Mouse (Mus musculus) frontal cortex, postnatal 10 days (tissue): ENCODE measurements around the gene Rabl2.

ENCODE experiments used
- DNase-seq, 2 experiments: peaks; one replicate each; pipeline ENCODE4 v3.0.0; 2022; ENCODE audit warnings: low spot score in 2 of 2, mixed read lengths in 1 of 2

The Rabl2 gene

GRCm38 (mm10) chr15:89551733-89552132, 40.0 kb downstream of the Rabl2 start:
- no peak for DNase-seq

- no peak for DNase-seq
Observed at GRCm38 (mm10) chr15:89550506-89550905, 41.2 kb downstream of the Rabl2 start.

GRCm38 (mm10) chr15:89548837-89549236, 42.9 kb downstream of the Rabl2 start:
- peak; percentile 66 to 69 for DNase-seq

- DNase-seq, result no peak
Observed at GRCm38 (mm10) chr15:89547824-89548601, 43.7 kb downstream of the Rabl2 start.

GRCm38 (mm10) chr15:89547321-89547720, 44.4 kb downstream of the Rabl2 start:
- DNase-seq, result no peak

- no peak for DNase-seq
Observed at GRCm38 (mm10) chr15:89544171-89544570, 47.6 kb downstream of the Rabl2 start.

- no peak for DNase-seq
Observed at GRCm38 (mm10) chr15:89533843-89534207, 57.9 kb downstream of the Rabl2 start.

- no peak for DNase-seq
Observed at GRCm38 (mm10) chr15:89532924-89533842, 58.5 kb downstream of the Rabl2 start.
